Mouse (Mus musculus) left cerebral cortex, adult 2 months (tissue): ENCODE results near the gene Dst. TPM values are rescaled to one million over a fixed set of nuclear protein-coding genes. Genes with fewer than 3 reads are reported as not detected.

Experiments
- DNase-seq, 2 experiments: peaks; one replicate each; pipeline ENCODE4 v3.0.0; 2021 to 2022; ENCODE audit warnings: low spot score in 2 of 2, mixed read lengths in 1 of 2; ENCODE audit errors: extremely low spot score in 1 of 2
- H3K27ac ChIP-seq: fragments of 200-600 bp; 2 replicates; pipeline ENCODE4 v1.8.1; 2022
- H3K4me3 ChIP-seq: fragments of 200-600 bp; 2 replicates; pipeline ENCODE4 v1.8.1; 2022
- CTCF ChIP-seq: fragments of 200-600 bp; IDR thresholded peaks from 2 replicates; pipeline ENCODE4 v1.8.1; 2022; ENCODE audit warnings: antibody characterized with exemption, mild to moderate bottlenecking, moderate library complexity
- intact Hi-C: fragments of 180-260 bp; cut with DNase I; formaldehyde crosslinking; loops from one replicate; pipeline ENCODE4 v1.15.1; 2025
- total RNA-seq, 2 experiments: library from RNA; stranded (reverse); gene quantifications; 2 replicates each; pipeline ENCODE4 v1.2.3; 2021

The Dst gene
- total RNA-seq, 2 experiments from 2014 or later, result 264 to 266 TPM

DNA sequence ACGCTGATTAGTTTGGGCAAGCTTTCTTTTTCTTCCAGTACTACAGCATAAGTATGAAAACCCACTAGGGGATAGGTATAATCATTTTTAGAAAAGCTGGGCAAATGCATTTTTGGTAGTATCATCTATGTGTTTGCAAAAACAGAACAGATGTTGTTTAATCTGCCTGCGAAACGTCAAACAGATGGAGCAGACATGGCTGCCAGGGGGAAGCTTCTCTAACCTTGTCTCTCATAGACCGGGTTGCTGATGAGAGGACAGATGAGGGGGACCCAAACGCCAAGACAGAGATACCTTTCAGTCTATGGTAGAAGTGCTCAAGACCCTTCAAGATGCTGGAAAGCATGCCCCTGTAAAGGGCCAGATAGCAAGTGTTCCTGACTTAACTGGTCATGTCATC is 40.5 kb downstream of the Dst start:
- no peak for DNase-seq
- intact Hi-C loops, result loop anchor here (5.0 kb wide), 1 partner anchor 41 kb away; the partner anchor contains the start of genes Bend6 and Dst
- Histone ChIP-seq H3K27ac (no peak overlapping the region), H3K4me3 (no peak overlapping the region)
- TF ChIP-seq CTCF, result no peak

DNA sequence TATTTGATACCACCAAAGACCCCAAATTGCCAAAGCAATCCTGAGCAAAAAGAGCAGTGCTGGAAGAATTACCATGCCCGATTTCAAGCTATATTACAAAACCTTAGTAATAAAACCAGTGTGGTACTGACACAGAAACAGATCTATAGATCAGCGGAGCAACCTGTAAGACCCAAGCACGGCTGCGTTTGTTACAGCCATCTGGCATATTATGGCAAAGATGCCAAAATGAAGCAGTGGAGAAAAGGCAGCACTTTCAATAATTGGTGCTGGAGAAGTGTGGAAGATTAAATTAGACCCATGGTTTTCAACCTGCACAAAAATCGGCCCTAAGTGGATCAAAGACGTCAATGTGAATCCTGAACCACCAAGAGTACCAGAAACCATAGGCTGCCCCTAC is 47.6 kb downstream of the Dst start:
- intact Hi-C loops, result no loop called here
- Histone ChIP-seq H3K27ac (no peak overlapping the region), H3K4me3 (no peak overlapping the region)
- no peak for TF ChIP-seq CTCF
- DNase-seq, result no peak

DNA sequence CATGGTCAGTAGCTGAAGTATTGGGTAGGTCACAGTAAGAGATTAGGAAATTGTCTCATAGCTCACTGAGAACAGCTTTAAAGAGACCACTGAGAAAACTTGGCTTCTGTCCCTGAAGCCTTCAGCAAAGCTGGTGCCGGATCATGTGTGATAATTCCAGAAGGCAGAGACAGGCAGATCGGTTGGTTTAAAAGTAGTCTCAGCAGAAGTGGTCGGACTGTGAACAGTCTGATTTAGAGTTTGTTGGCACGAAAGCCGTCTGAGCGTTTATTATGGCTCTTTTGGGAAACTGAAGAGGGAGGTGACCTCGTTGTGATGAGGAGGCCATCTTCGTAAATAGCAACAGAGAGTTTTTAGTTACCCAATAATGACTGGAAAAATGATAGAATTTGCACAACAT is 52.4 kb downstream of the Dst start:
- no peak for DNase-seq
- TF ChIP-seq CTCF, result no peak
- intact Hi-C loops, result loop anchor here (5.0 kb wide), 2 partner anchors 203 to 288 kb away; partner anchors contain the start of gene Bag2

DNA sequence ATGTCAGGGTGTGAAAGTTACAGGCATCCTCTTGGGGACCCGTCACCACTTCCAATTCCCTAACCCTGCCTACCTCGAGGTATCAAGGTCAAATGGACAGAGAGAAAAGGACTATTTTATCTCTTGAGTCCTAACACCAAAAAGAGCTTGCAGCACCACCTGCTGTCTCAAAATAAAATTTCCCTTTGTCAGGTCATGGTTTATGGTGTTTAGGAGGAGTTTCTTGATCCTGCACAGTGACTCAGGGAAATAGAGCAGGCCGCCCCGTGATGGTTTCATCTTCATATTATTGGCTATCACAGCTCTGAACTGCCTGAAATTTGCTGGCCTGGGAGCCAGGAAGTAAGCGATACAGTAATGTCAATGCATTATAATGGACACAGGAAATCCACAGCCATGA is 56.6 kb downstream of the Dst start:
- Histone ChIP-seq H3K27ac (no peak overlapping the region), H3K4me3 (no peak overlapping the region)
- TF ChIP-seq CTCF, result peak; percentile 71
- DNase-seq, result peak in 1 of 2 experiments; percentile 45
- intact Hi-C loops, result loop anchor here (1.0 to 5.0 kb wide), 3 partner anchors 72 to 292 kb away; partner anchors contain the start of gene Bag2

More for the DNA sequence above, 52.4 kb downstream of the Dst start:
- Histone ChIP-seq H3K27ac (no peak overlapping the region), H3K4me3 (no peak overlapping the region)

DNA sequence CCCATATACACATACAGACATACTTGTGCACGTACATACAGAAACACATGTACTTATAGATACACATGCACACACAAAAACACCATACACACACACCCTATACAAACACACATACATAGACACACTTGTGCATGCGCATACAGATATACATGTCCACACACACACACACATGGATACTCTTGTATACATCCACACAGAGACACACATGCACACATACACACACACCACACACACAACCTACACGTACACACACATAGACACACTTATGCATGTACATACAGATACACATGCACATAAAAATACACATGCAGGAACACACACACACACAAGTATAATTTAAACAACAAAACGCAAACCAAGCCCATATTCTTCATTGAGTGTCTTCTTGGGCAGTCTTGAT is 57.8 kb downstream of the Dst start:
- no peak for TF ChIP-seq CTCF
- no peak for DNase-seq
- Histone ChIP-seq H3K27ac (no peak overlapping the region), H3K4me3 (no peak overlapping the region)
- intact Hi-C loops, result loop anchor here (2.0 kb wide), 1 partner anchor 57 kb away; the partner anchor contains the start of gene Dst

DNA sequence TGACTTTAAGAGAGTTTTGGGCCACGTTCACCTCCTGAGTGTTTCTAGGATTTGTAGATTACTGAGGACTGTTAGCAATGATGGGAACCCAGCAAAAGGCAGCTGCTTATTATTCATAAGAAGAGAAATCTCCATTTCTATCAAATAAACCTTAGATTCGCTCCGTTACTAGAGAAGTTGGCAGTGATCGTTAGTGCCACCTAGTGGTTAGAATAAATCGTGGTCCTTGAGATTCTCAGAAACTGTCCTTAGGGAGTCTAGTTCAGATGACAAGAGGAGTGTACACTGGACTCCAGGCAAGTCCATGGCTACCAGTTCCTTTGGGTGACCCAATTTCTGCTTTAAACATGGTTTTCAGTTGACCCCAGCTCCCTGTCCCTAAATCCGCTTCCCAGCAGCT is 58.3 kb downstream of the Dst start:
- DNase-seq, result no peak
- TF ChIP-seq CTCF, result peak; percentile 78
- Histone ChIP-seq H3K27ac (no peak overlapping the region), H3K4me3 (no peak overlapping the region)
- intact Hi-C loops, result loop anchor here (2.0 kb wide), 1 partner anchor 58 kb away; the partner anchor contains the start of gene Dst

DNA sequence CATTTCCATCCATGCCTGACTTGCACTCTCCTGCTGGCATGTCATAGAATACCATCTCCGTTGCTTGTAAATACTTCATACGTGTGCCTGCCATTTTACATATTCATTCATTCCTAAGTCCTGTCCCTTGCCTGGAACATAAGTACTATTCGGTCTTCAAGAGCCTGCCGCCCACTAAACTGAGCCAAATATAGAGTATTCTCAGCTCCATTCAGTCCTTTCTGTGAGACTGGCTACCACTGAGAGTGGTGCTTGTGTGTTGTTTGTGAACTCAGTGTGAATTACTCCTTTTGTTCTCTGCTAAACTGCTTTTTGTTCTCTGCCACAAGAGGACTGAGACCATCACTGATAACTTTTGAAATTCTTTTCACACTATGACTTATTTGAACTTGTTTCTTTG is 59.2 kb downstream of the Dst start:
- H3K27ac ChIP-seq, result no peak overlapping the region
- intact Hi-C loops, result loop anchor here (2.0 kb wide), 1 partner anchor 58 kb away; the partner anchor contains the start of gene Dst
- H3K4me3 ChIP-seq, result no peak overlapping the region
- DNase-seq, result no peak
- no peak for TF ChIP-seq CTCF

DNA sequence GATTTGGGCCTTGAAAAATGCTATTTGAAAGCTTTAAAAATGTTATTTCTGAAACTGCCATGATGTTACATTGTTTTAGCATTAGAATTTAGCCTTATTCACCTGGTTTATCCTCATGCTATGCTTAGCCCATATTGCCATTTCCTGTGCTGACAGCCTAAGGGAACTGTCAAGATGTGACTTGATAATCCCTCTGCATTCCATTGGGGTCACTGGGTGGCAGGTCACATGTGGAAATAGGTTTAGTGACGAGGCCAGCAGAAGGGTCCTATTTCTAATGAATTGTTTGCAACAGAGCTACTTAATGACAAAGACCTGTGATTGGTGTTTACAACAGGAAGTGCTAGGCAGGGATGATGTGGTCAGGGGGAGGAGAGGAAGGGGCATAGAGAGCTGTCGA is 61.9 kb downstream of the Dst start:
- intact Hi-C loops, result no loop called here
- DNase-seq, result no peak
- Histone ChIP-seq H3K4me3 (no peak overlapping the region), H3K27ac (no peak overlapping the region)
- no peak for TF ChIP-seq CTCF

DNA sequence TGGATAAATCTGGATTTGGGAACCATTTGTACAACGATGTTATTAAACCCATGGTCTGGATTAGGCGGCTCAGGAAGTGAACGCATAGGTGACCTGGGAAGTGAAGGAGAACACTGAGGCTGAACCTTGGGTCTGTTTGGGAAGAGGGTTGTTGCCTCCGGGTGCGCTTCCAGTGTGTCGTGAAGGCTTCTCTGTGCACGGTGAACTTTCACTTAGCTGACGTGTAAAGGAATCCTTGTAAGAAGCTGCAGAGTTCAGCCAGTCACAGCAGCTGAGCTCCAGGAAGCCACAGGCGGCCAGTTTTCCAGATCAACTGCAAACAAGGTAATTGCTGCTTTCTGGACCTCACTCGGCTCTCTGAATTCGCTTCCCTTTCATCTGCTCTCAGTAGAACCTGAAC is 66.4 kb downstream of the Dst start:
- DNase-seq, result no peak
- intact Hi-C loops, result no loop called here
- TF ChIP-seq CTCF, result no peak
- Histone ChIP-seq H3K4me3 (no peak overlapping the region), H3K27ac (no peak overlapping the region)

DNA sequence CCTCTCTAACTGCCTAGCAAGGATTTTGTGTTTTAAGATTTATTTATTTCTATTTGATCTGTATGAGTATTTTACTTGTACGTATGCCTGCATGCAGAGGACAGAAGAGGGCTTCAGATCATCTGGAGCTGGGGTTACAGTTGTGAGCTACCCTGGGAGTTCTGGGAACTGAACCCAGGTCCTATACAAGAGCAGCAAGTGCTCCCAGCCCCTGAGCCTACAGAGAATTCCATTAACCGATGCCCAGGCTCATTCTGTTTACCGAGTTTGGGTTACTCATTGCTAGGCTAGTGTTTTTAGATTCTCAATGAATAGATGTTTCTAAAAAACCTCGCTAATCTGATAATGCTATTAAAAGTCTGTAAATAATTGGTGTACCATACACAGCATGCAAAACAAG is 67.3 kb downstream of the Dst start:
- H3K4me3 ChIP-seq, result no peak overlapping the region
- no peak overlapping the region for H3K27ac ChIP-seq
- intact Hi-C loops, result no loop called here
- DNase-seq, result no peak
- no peak for TF ChIP-seq CTCF

DNA sequence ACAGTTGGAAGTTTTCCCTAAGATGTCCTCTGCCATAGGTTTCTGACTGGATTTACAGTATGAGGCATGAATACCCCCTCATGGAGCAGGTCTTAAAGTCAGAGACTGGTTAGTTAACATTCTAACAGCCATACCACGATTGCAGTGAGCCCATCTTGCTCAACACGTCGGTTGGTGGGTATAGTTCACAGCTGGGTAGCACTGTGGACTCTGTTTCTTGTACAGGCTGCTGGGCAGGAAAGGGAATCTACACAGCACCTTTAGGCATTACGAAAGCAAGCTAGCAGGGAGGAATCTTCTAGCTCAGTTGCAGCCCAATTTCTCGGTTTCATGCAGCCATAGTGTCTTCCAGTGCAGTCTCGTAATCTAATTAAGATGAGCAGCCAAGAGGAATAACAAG is 69.8 kb downstream of the Dst start:
- no peak overlapping the region for H3K27ac ChIP-seq
- intact Hi-C loops, result no loop called here
- DNase-seq, result no peak
- no peak overlapping the region for H3K4me3 ChIP-seq
- no peak for TF ChIP-seq CTCF

DNA sequence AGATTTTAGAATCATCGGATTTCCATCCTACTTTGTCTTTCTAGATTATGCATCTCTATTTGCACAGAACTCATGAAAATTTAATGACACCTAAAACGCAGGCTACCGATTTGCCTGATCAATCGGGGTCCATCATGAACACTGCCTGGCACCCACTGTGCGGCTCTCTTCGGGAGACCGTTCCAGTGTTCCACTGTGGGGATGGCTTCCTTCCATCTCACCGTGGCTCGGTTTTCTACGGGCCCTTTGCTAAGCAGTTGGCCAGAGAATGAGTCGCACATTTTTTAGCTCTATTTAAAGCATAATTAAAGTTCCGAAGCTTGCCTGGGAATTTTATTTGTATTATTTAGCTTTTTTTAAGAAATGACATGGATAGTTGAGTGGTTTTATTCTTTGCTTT is 72.4 kb downstream of the Dst start:
- intact Hi-C loops, result no loop called here
- DNase-seq, result no peak
- no peak for TF ChIP-seq CTCF
- Histone ChIP-seq H3K4me3 (peak overlapping the region; percentile 24; the same call in 1 of the 2 replicates), H3K27ac (no peak overlapping the region)

DNA sequence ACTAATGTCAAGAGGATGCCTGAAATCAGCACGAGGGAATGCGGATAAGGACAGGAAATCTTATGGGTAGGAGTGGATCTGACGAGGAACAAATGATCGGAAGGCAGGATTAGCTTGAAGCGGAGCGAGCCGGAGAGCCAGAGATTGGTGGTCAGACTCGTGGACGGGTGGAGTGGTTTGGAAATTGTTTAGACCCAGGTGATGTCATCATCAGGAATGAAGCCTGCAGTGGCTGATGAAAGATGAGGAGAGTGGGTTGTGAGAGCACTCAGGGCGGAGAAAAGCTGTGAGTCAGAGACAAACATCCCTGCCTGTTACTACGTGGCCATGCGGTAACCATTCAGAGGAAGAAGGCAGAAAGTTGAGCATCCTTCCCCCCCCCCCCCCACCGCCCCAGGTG is 81.6 kb downstream of the Dst start:
- DNase-seq, result no peak
- intact Hi-C loops, result no loop called here
- Histone ChIP-seq H3K4me3 (no peak overlapping the region), H3K27ac (no peak overlapping the region)
- TF ChIP-seq CTCF, result no peak
